Mouse (Mus musculus) hindbrain, embryonic 15.5 days (tissue): ENCODE data around the gene Ptgis. TPM values are rescaled to one million over a fixed set of nuclear protein-coding genes. Genes with fewer than 3 reads are reported as not detected.
"Not testable (repeated sequence)": the region's sequence is repeated elsewhere in the genome, so short reads cannot be mapped to it uniquely, and the experiment has no call there.

ENCODE experiments used
- ATAC-seq: fragments of 200-750 bp; cut with Nextera tagmentation; 2 replicates; pipeline ENCODE4 v1.8.0; 2017; ENCODE audit warnings: low read depth, moderate number of reproducible peaks, moderate TSS enrichment; ENCODE audit not compliant: low FRiP score
- H3K27ac ChIP-seq: fragments of 300-500 bp; sonication (generic); replicated peaks from 2 replicates; pipeline ENCODE4 v1.5.1; 2015; ENCODE audit warnings: mild to moderate bottlenecking, inconsistent platforms
- H3K27me3 ChIP-seq: fragments of 300-500 bp; sonication (generic); 2 replicates; pipeline ENCODE4 v1.6.1; 2015; ENCODE audit warnings: control low read depth, inconsistent platforms
- H3K36me3 ChIP-seq: fragments of 300-500 bp; sonication (generic); 2 replicates; pipeline ENCODE4 v1.6.1; 2015; ENCODE audit warnings: control low read depth, inconsistent platforms
- H3K4me1 ChIP-seq: fragments of 300-500 bp; sonication (generic); replicated peaks from 2 replicates; pipeline ENCODE4 v1.6.1; 2015; ENCODE audit warnings: control low read depth, inconsistent platforms
- H3K4me2 ChIP-seq: fragments of 300-500 bp; sonication (generic); 2 replicates; pipeline ENCODE4 v1.6.1; 2015; ENCODE audit warnings: moderate library complexity, mild to moderate bottlenecking, inconsistent platforms
- H3K4me3 ChIP-seq: fragments of 300-500 bp; sonication (generic); 2 replicates; pipeline ENCODE4 v1.5.1; 2015; ENCODE audit warnings: mild to moderate bottlenecking, inconsistent platforms
- H3K9ac ChIP-seq: fragments of 300-500 bp; sonication (generic); 2 replicates; pipeline ENCODE4 v1.6.1; 2015; ENCODE audit warnings: inconsistent platforms
- H3K9me3 ChIP-seq: fragments of 300-500 bp; sonication (generic); 2 replicates; pipeline ENCODE4 v1.6.1; 2016; ENCODE audit warnings: control low read depth, inconsistent platforms
- WGBS: fragments of 180-500 bp; shearing (Covaris S2); methylation state at CpG from one replicate; pipeline ENCODE4 v1.1.7; 2015; 5-methylcytosine and 5-hydroxymethylcytosine counted together
- polyA plus RNA-seq: library from polyadenylated mRNA; unstranded; fragments of >200 nt; fragmentation: Nextera tagmentation; extraction: Ambion mirVana; gene quantifications from 2 replicates; pipeline ENCODE4 v1.2.1, GENCODE M21; 2015

The Ptgis gene
- polyA plus RNA-seq, 1 experiment from 2014 or later = 3.6 TPM

GRCm38 (mm10) chr2:167221159-167221845, 19.1 kb downstream of the Ptgis start:
- H3K36me3 ChIP-seq = no peaks in the 10 kb centered on the region
- H3K9ac ChIP-seq = no peak overlapping the region
- no peak overlapping the region for H3K4me2 ChIP-seq
- WGBS = 84% methylated on average over 13 of the region's 13 CpGs
- peaks cover 3% of the 10 kb centered on the region; the same call in 1 of the 2 replicates for H3K4me1 ChIP-seq
- H3K27me3 ChIP-seq = no peaks in the 10 kb centered on the region
- no peaks in the 10 kb centered on the region for H3K9me3 ChIP-seq
- H3K4me3 ChIP-seq = no peak overlapping the region
- ATAC-seq = no peak
- no peak overlapping the region for H3K27ac ChIP-seq

GRCm38 (mm10) chr2:167220736-167221135, 19.7 kb downstream of the Ptgis start:
- WGBS = 85% methylated on average over 5 of the region's 5 CpGs
- no peak overlapping the region for H3K27ac ChIP-seq
- no peak overlapping the region for H3K9ac ChIP-seq
- no peak overlapping the region for H3K4me2 ChIP-seq
- no peaks in the 10 kb centered on the region for H3K9me3 ChIP-seq
- H3K27me3 ChIP-seq = no peaks in the 10 kb centered on the region
- no peak for ATAC-seq
- no peaks in the 10 kb centered on the region for H3K36me3 ChIP-seq
- no peak overlapping the region for H3K4me3 ChIP-seq
- H3K4me1 ChIP-seq = peaks cover 3% of the 10 kb centered on the region; the same call in 1 of the 2 replicates

- Histone ChIP-seq H3K4me2 (peak overlapping the region; percentile 33), H3K27me3 (no peaks in the 10 kb centered on the region), H3K4me3 (no peak overlapping the region), H3K27ac (no peak overlapping the region), H3K9me3 (no peaks in the 10 kb centered on the region), H3K4me1 (peaks cover 3% of the 10 kb centered on the region; the same call in 1 of the 2 replicates), H3K36me3 (no peaks in the 10 kb centered on the region), H3K9ac (0 out of 2 replicates have a peak overlapping the region, but pooled peaks have one; percentile 4)
- 43% methylated on average over 8 of the region's 8 CpGs for WGBS
- ATAC-seq = peak; percentile 88
Measured at GRCm38 (mm10) chr2:167219154-167219775, 21.1 kb downstream of the Ptgis start.

- no peak for ATAC-seq
- H3K9me3 ChIP-seq = no peaks in the 10 kb centered on the region
- no peak overlapping the region for H3K4me3 ChIP-seq
- no peak overlapping the region for H3K9ac ChIP-seq
- no peaks in the 10 kb centered on the region for H3K36me3 ChIP-seq
- 96% methylated on average over 12 of the region's 12 CpGs for WGBS
- no peaks in the 10 kb centered on the region for H3K27me3 ChIP-seq
- no peak overlapping the region for H3K4me2 ChIP-seq
- H3K4me1 ChIP-seq = no peaks in the 10 kb centered on the region
- H3K27ac ChIP-seq = no peak overlapping the region
Measured at GRCm38 (mm10) chr2:167213666-167214065, 26.7 kb downstream of the Ptgis start.

GRCm38 (mm10) chr2:167213076-167213475, 27.3 kb downstream of the Ptgis start:
- no peak overlapping the region for H3K9ac ChIP-seq
- no peaks in the 10 kb centered on the region for H3K4me1 ChIP-seq
- no peak overlapping the region for H3K27ac ChIP-seq
- no peak overlapping the region for H3K4me3 ChIP-seq
- 100% methylated on average over 3 of the region's 3 CpGs for WGBS
- H3K9me3 ChIP-seq = no peaks in the 10 kb centered on the region
- H3K27me3 ChIP-seq = no peaks in the 10 kb centered on the region
- H3K4me2 ChIP-seq = no peak overlapping the region
- ATAC-seq = no peak
- no peaks in the 10 kb centered on the region for H3K36me3 ChIP-seq

- no peaks in the 10 kb centered on the region for H3K9me3 ChIP-seq
- no peak overlapping the region for H3K4me3 ChIP-seq
- 94% methylated on average over 6 of the region's 6 CpGs for WGBS
- no peak overlapping the region for H3K27ac ChIP-seq
- ATAC-seq = no peak
- no peak overlapping the region for H3K4me2 ChIP-seq
- no peak overlapping the region for H3K9ac ChIP-seq
- H3K27me3 ChIP-seq = no peaks in the 10 kb centered on the region
- no peaks in the 10 kb centered on the region for H3K36me3 ChIP-seq
- H3K4me1 ChIP-seq = no peaks in the 10 kb centered on the region
Measured at GRCm38 (mm10) chr2:167212551-167212950, 27.9 kb downstream of the Ptgis start.

- no peak for ATAC-seq
- Histone ChIP-seq H3K4me1 (no peaks in the 10 kb centered on the region), H3K27me3 (no peaks in the 10 kb centered on the region), H3K27ac (no peak overlapping the region), H3K4me2 (no peak overlapping the region), H3K9me3 (no peaks in the 10 kb centered on the region), H3K9ac (no peak overlapping the region), H3K4me3 (no peak overlapping the region), H3K36me3 (no peaks in the 10 kb centered on the region)
- WGBS = 98% methylated on average over 3 of the region's 3 CpGs
Measured at GRCm38 (mm10) chr2:167212089-167212488, 28.3 kb downstream of the Ptgis start.

- H3K4me2 ChIP-seq = no peak overlapping the region
- 72% methylated on average over 9 of the region's 9 CpGs for WGBS
- no peaks in the 10 kb centered on the region for H3K27me3 ChIP-seq
- H3K27ac ChIP-seq = no peak overlapping the region
- H3K4me1 ChIP-seq = no peaks in the 10 kb centered on the region
- no peaks in the 10 kb centered on the region for H3K9me3 ChIP-seq
- no peak overlapping the region for H3K9ac ChIP-seq
- no peaks in the 10 kb centered on the region for H3K36me3 ChIP-seq
- no peak for ATAC-seq
- H3K4me3 ChIP-seq = no peak overlapping the region
Measured at GRCm38 (mm10) chr2:167209900-167210299, 30.5 kb downstream of the Ptgis start.

GRCm38 (mm10) chr2:167208984-167209383, 31.4 kb downstream of the Ptgis start:
- WGBS = 79% methylated on average over 3 of the region's 3 CpGs
- no peaks in the 10 kb centered on the region for H3K9me3 ChIP-seq
- ATAC-seq = no peak
- H3K9ac ChIP-seq = no peak overlapping the region
- no peaks in the 10 kb centered on the region for H3K4me1 ChIP-seq
- no peak overlapping the region for H3K4me3 ChIP-seq
- no peak overlapping the region for H3K27ac ChIP-seq
- no peaks in the 10 kb centered on the region for H3K36me3 ChIP-seq
- no peaks in the 10 kb centered on the region for H3K27me3 ChIP-seq
- H3K4me2 ChIP-seq = no peak overlapping the region

GRCm38 (mm10) chr2:167205918-167206629, 34.3 kb downstream of the Ptgis start:
- Histone ChIP-seq H3K36me3 (no peaks in the 10 kb centered on the region), H3K4me2 (no peak overlapping the region), H3K9me3 (no peaks in the 10 kb centered on the region), H3K9ac (no peak overlapping the region), H3K27me3 (no peaks in the 10 kb centered on the region), H3K4me1 (peaks cover 18% of the 10 kb centered on the region), H3K4me3 (no peak overlapping the region), H3K27ac (no peak overlapping the region)
- 90% methylated on average over 18 of the region's 18 CpGs for WGBS
- ATAC-seq = no peak

- H3K36me3 ChIP-seq, H3K9me3 ChIP-seq, H3K27me3 ChIP-seq, H3K27ac ChIP-seq, ATAC-seq, H3K9ac ChIP-seq, H3K4me3 ChIP-seq, H3K4me2 ChIP-seq: not testable (repeated sequence)
- WGBS = 86% methylated on average over 5 of the region's 5 CpGs
- H3K4me1 ChIP-seq = peaks cover 22% of the 10 kb centered on the region
Measured at GRCm38 (mm10) chr2:167204686-167205085, 35.7 kb downstream of the Ptgis start.

- Histone ChIP-seq H3K4me2 (no peak overlapping the region), H3K4me3 (no peak overlapping the region), H3K27me3 (no peaks in the 10 kb centered on the region), H3K27ac (no peak overlapping the region), H3K9ac (no peak overlapping the region), H3K36me3 (no peaks in the 10 kb centered on the region), H3K9me3 (no peaks in the 10 kb centered on the region), H3K4me1 (peaks cover 22% of the 10 kb centered on the region)
- WGBS = 74% methylated on average over 7 of the region's 7 CpGs
- no peak for ATAC-seq
Measured at GRCm38 (mm10) chr2:167203505-167204166, 36.8 kb downstream of the Ptgis start.
